Mouse (Mus musculus) embryonic fibroblast, embryonic 13.5 days (primary cell): ENCODE results near the gene 6430571L13Rik.

Experiments used
- CTCF ChIP-seq: IDR thresholded peaks from 2 replicates; pipeline ENCODE4 v1.5.1; 2011; ENCODE audit warnings: mild to moderate bottlenecking, control low read depth, low read length, moderate library complexity, borderline replicate concordance; ENCODE audit not compliant: insufficient read depth
- POLR2A ChIP-seq: IDR thresholded peaks from 2 replicates; pipeline ENCODE4 v1.6.1; 2011; ENCODE audit warnings: low read depth, mild to moderate bottlenecking, control low read depth, low read length, moderate library complexity

DNA sequence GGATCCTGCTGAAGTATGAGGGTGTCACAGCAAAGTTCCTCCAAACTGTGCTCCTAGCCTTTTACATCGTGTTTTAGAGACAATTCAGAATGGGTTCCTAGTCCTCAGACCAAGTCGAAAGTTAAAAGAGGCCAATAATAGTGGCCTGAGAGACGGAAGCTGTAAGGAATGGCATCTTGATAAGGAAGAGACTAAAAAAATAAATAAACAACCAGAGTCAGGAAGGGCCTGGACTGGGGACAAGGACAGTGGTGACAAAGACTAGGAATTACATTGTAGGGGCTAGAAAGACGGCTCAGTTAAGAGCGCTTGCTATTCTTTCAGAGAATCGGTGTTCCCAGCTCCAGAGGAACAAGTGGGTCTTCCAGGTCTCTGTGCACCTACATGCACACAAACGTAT lies 37.8 kb upstream of the 6430571L13Rik start:
- no peak for TF ChIP-seq CTCF
- TF ChIP-seq POLR2A, result no peak
